Mouse (Mus musculus): ENCODE measurements around the gene Parm1.

The Parm1 gene

GRCm38 (mm10) chr5:91517480-91518301 is at the start of gene Parm1:
TSS of gene Parm1 (plus strand) at chr5:91517615.
- no peak for TF ChIP-seq GATA4 (IDR thresholded peaks at IDR 0.05; ENCODE audit: insufficient replicate concordance, low read length)

- TF ChIP-seq GATA4 (IDR thresholded peaks at IDR 0.05; ENCODE audit: insufficient replicate concordance, low read length) = no peak
These were observed 42.2 kb upstream of the Parm1 start for GRCm38 (mm10) chr5:91475241-91475640.

GRCm38 (mm10) chr5:91476863-91477262 is 40.6 kb upstream of the Parm1 start:
- no peak for TF ChIP-seq GATA4 (IDR thresholded peaks at IDR 0.05; ENCODE audit: insufficient replicate concordance, low read length)

- no peak for TF ChIP-seq GATA4 (IDR thresholded peaks at IDR 0.05; ENCODE audit: insufficient replicate concordance, low read length)
These were observed 38.7 kb upstream of the Parm1 start for GRCm38 (mm10) chr5:91478673-91479072.

GRCm38 (mm10) chr5:91480129-91480528 is 37.3 kb upstream of the Parm1 start:
- no peak for TF ChIP-seq GATA4 (IDR thresholded peaks at IDR 0.05; ENCODE audit: insufficient replicate concordance, low read length)

DNA sequence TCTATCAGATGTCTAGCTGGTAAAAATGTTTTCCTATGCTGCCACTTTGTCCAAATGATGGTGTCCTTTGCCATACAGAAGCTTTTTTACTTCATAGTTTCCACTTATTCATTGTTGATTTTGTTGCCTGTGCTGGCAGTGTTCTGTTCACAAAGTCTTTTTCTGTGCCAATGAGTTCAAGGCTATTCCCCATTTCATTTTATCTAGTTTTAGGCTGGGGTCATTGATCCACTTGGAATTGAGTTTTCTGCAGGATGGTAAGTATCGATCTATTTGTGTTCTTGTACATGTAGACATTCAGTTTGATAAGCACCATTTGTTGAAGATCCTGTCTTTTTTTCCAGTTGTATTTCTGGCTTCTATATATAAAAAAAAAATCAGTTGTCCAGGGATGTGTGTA is 33.1 kb upstream of the Parm1 start:
- TF ChIP-seq GATA4 (IDR thresholded peaks at IDR 0.05; ENCODE audit: insufficient replicate concordance, low read length) = peak; percentile 52; the same call in 1 of the 2 replicates

DNA sequence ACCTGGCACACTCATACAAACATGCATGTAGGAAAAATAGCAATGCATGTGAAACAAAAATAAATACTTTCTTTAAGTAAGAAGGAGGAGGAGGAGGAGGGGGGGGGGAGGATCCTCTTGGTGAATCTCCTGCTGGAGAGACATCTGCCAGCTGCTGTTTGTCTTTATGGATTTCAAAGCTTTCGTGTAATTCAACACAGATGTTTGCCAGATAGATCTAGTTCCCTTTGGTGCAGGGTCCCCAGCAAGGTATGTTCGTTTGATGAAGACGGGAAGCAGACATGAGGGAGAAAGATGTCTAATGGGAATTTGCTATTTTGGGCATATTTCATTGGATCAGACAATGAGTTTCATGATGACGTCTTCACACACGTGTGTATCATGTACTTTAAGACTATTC is 23.0 kb upstream of the Parm1 start:
- TF ChIP-seq GATA4 (IDR thresholded peaks at IDR 0.05; ENCODE audit: insufficient replicate concordance, low read length) = no peak

DNA sequence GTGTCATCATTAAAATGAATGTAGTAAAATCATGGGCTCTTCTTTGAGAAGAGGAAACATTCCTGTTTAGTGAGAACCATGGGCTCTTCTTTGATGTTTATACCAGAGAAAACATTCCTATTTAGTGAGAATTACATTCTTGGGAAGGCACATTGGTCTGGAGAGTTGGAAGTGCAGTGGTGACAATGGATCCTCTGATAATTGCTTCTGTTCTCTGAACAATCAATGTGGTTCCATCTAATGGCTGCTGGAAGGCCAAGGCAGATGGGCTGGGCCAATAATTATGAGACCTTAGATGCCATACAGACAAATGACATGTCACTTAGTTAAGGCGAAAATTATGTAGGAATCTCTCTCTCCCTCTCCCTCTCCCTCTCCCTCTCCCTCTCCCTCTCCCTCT is 16.1 kb upstream of the Parm1 start:
- no peak for TF ChIP-seq GATA4 (IDR thresholded peaks at IDR 0.05; ENCODE audit: insufficient replicate concordance, low read length)

DNA sequence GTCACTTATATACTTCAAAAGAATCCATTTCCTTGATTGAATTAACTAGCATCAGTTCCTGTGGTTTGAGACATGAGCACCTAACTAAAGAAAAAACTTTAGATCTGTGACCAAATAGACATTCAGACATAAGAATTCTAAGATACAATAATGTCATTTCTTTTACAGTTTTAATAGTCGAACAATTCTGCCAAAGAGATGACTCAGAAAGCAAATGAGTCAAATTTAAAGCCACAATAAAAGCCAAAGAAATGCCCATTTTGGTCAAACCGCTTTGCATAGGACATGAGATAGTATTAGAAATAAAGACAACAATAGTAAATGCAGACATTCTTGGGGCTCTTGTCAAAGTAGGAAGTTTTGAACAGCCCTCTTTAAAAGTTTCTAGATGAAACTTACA is 15.0 kb upstream of the Parm1 start:
- TF ChIP-seq GATA4 (IDR thresholded peaks at IDR 0.05; ENCODE audit: insufficient replicate concordance, low read length) = no peak

DNA sequence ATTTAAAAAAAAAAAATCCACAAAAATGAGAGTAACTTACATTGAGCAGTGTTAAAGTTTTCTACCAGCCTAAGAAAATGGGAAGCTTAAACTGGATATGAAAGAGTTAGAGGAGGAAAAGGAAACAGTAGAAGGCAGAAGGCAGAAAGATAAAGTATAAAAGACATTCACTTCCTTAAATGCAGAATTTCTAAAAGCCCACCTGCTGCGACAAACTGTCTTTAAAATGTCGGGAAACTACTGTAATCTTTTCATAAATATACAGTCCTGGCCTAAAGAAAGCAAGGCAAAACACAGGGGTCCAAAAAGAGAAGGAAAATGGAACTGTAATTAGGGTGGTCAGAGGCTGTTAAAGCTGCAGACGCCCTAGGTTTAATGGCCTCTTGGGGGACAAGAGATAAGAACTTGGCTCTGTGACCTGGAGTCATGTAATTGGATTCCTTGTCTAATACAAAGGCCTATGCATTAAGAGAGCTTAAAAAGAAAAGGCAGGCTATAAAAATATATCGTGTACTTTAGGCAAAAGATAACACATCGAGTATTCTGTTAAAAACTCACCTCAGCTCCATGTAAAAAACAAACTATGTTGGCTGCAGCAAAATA is 13.0 kb upstream of the Parm1 start:
- TF ChIP-seq GATA4 (IDR thresholded peaks at IDR 0.05; ENCODE audit: insufficient replicate concordance, low read length) = no peak

DNA sequence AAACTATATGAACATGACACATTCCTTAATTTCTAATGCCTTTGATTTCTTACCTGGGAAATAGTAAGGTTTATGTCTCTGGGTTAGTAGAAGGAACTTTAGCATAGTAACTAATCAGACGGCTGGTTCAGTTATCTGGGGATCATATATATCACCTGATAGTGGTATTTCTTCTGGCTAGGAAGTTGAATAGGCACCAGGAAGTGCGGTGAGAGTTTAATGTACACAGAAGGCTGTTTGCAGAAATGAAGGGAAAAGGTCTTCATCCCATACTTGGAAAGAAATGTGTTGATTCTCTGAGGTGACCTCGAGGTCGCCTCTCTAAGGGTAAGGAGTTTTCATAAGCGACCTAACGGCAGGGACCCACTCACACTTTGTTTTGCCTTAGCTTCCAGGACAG is 338 bp upstream of the Parm1 start:
- no peak for TF ChIP-seq GATA4 (IDR thresholded peaks at IDR 0.05; ENCODE audit: insufficient replicate concordance, low read length)

GRCm38 (mm10) chr5:91518302-91518790 is 931 bp downstream of the Parm1 start:
- no peak for TF ChIP-seq GATA4 (IDR thresholded peaks at IDR 0.05; ENCODE audit: insufficient replicate concordance, low read length)

GRCm38 (mm10) chr5:91518946-91519345 is 1.5 kb downstream of the Parm1 start:
- TF ChIP-seq GATA4 (IDR thresholded peaks at IDR 0.05; ENCODE audit: insufficient replicate concordance, low read length) = no peak

DNA sequence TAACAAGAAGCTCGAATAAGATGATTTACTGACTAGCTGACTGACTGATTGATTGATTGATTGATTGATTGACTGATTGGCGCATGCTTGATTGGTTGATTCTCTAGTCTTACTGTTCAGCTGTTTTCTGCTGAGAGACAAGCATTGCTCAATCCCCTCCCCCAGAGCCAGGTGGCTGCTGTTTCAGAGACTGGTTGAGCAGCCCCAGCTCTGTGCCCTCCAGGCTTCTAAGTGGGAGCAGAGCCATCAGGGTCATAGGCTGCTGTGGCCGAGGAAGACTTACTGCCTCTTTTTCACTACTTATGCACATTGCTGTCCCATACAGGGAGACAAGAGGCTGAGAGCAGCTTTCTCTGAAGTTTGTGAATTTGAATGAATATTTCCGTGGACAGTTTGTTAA is 2.1 kb downstream of the Parm1 start:
- no peak for TF ChIP-seq GATA4 (IDR thresholded peaks at IDR 0.05; ENCODE audit: insufficient replicate concordance, low read length)

GRCm38 (mm10) chr5:91532748-91533496 is 15.5 kb downstream of the Parm1 start:
- no peak for TF ChIP-seq GATA4 (IDR thresholded peaks at IDR 0.05; ENCODE audit: insufficient replicate concordance, low read length)

Measured in liver, adult (tissue).